Mouse (Mus musculus): ENCODE results near the gene Dcakd. TPM values are rescaled to one million over a fixed set of nuclear protein-coding genes. Genes with fewer than 3 reads are reported as not detected.

Gene Dcakd
- polyA plus RNA-seq, 1 experiment from 2014 or later: 36.8 TPM

GRCm38 (mm10) chr11:103017661-103018060 is 10.5 kb downstream of the Dcakd start:
- Histone ChIP-seq H3K4me1 (replicated peaks; ENCODE audit: control insufficient read depth, insufficient read depth) (no peaks in the 10 kb centered on the region), H3K27me3 (ENCODE audit: control insufficient read depth, insufficient read depth, low read length) (no peaks in the 10 kb centered on the region), H3K9me3 (ENCODE audit: control insufficient read depth, low read length) (no peaks in the 10 kb centered on the region), H3K9ac (ENCODE audit: low read length) (no peak overlapping the region), H3K36me3 (ENCODE audit: control insufficient read depth, insufficient read depth, low read length) (no peaks in the 10 kb centered on the region), H3K27ac (replicated peaks) (no peak overlapping the region), H3K4me2 (replicated peaks; ENCODE audit: low read depth) (no peak overlapping the region), H3K4me3 (ENCODE audit: low read depth, low read length) (no peak overlapping the region)
- no peak for DNase-seq (ENCODE audit: low spot score)
- no peak for ATAC-seq (ENCODE audit: low FRiP score, low TSS enrichment)
- TF ChIP-seq CTCF (IDR thresholded peaks at IDR 0.05; ENCODE audit: low read depth): no peak
- no peak for TF ChIP-seq EP300 (optimal IDR thresholded peaks at IDR 0.05)
- 56% methylated on average over 9 of the region's 9 CpGs for WGBS

DNA sequence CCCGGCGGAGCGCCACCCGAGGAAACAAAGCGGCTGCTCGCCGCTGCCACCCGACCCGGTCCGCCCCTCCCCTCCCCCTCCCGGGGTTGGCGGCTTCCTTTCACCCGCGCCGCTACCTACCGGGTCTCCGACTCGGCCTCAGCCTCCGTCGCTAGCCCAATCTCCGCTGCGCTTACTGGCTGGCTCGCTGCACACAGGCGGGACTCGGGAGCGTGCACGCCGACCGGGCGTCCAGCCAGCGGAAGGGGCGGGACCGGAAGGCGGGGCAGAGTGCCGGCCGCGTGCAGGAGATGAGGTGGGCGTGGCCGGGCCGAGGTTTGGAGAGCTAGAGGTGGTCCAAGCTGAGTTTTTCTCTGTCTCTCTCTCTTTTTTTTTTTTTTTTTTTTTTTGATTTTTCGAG is 11.2 kb downstream of the Dcakd start:
- peak overlapping the region; percentile 76 for H3K9ac ChIP-seq (ENCODE audit: low read length)
- under 1% methylated on average over 39 of the region's 41 CpGs for WGBS

DNA sequence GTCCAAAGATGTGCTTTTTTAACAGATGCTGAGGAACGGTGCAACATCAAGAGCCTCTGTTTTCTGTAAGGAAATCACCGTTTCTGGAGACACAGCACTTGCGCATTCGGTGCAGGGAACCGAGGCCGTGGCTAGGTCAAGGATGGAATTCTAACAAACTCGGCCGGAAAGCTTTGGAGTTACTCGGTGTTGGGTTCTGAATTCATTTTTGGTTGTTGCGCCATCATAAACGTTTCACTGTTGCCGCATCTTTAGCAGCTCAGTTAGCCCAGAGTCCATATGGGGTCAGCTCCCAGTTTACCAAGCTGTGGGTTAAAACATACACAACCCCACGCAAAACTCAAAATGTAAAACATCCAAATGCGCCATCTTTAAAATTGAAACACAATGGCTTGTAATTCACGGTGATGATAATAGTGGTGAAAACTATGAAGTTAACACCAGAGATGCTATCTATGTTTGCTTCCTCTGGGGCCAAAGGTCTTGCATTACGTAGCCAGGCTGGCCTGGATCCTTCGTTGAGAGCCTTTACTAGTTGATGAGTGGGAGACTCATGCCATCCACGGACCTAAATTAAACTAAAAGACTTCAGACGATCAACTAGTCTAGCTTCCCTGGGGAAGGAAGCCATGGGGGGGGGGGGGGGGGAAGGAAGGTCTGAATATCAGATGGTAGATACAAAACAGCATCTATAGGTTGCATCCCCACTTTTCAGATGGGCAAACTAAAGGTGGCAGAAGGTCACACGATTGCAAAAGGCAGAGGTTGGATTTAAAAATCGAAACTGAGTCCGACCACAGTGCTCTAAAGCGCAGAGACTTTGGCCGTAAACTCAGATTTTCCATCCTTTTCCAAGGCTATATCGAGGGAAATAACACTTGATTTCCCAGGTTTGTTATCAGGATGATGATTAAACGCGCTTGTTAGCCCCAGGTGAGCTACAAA is 12.0 kb downstream of the Dcakd start:
- WGBS: 35% methylated on average over 27 of the region's 27 CpGs
- no peaks in the 10 kb centered on the region for H3K36me3 ChIP-seq (ENCODE audit: control insufficient read depth, insufficient read depth, low read length)
- peak overlapping the region; percentile 73 for H3K4me3 ChIP-seq (ENCODE audit: low read depth, low read length)
- DNase-seq (ENCODE audit: low spot score) (no peak), ATAC-seq (ENCODE audit: low FRiP score, low TSS enrichment) (no peak)
- no peaks in the 10 kb centered on the region for H3K9me3 ChIP-seq (ENCODE audit: control insufficient read depth, low read length)
- H3K27ac ChIP-seq (replicated peaks): peak overlapping the region; percentile 81
- H3K4me1 ChIP-seq (replicated peaks; ENCODE audit: control insufficient read depth, insufficient read depth): no peaks in the 10 kb centered on the region
- peak overlapping the region; percentile 59 for H3K4me2 ChIP-seq (replicated peaks; ENCODE audit: low read depth)
- H3K9ac ChIP-seq (ENCODE audit: low read length): peak overlapping the region; percentile 76
- H3K27me3 ChIP-seq (ENCODE audit: control insufficient read depth, insufficient read depth, low read length): no peaks in the 10 kb centered on the region
- TF ChIP-seq EP300 (optimal IDR thresholded peaks at IDR 0.05) (no peak), CTCF (IDR thresholded peaks at IDR 0.05; ENCODE audit: low read depth) (no peak)

More for the DNA sequence above, 11.2 kb downstream of the Dcakd start:
- H3K27me3 ChIP-seq (ENCODE audit: control insufficient read depth, insufficient read depth, low read length): no peaks in the 10 kb centered on the region
- H3K4me2 ChIP-seq (replicated peaks; ENCODE audit: low read depth): peak overlapping the region; percentile 59
- H3K4me3 ChIP-seq (ENCODE audit: low read depth, low read length): peak overlapping the region; percentile 73
- no peaks in the 10 kb centered on the region for H3K4me1 ChIP-seq (replicated peaks; ENCODE audit: control insufficient read depth, insufficient read depth)
- H3K36me3 ChIP-seq (ENCODE audit: control insufficient read depth, insufficient read depth, low read length): no peaks in the 10 kb centered on the region
- peak overlapping the region; percentile 81 for H3K27ac ChIP-seq (replicated peaks)
- DNase-seq (ENCODE audit: low spot score): peak; percentile 98
- peak; percentile 98 for ATAC-seq (ENCODE audit: low FRiP score, low TSS enrichment)
- no peak for TF ChIP-seq EP300 (optimal IDR thresholded peaks at IDR 0.05)
- no peaks in the 10 kb centered on the region for H3K9me3 ChIP-seq (ENCODE audit: control insufficient read depth, low read length)

GRCm38 (mm10) chr11:103011206-103011497 is 17.0 kb downstream of the Dcakd start:
- Histone ChIP-seq H3K27ac (replicated peaks) (no peak overlapping the region), H3K4me2 (replicated peaks; ENCODE audit: low read depth) (no peak overlapping the region), H3K4me3 (ENCODE audit: low read depth, low read length) (no peak overlapping the region), H3K27me3 (ENCODE audit: control insufficient read depth, insufficient read depth, low read length) (no peaks in the 10 kb centered on the region), H3K9ac (ENCODE audit: low read length) (no peak overlapping the region), H3K36me3 (ENCODE audit: control insufficient read depth, insufficient read depth, low read length) (no peaks in the 10 kb centered on the region), H3K4me1 (replicated peaks; ENCODE audit: control insufficient read depth, insufficient read depth) (no peaks in the 10 kb centered on the region), H3K9me3 (ENCODE audit: control insufficient read depth, low read length) (no peaks in the 10 kb centered on the region)
- 62% methylated on average over 2 of the region's 2 CpGs for WGBS
- DNase-seq (ENCODE audit: low spot score) (no peak), ATAC-seq (ENCODE audit: low FRiP score, low TSS enrichment) (no peak)
- TF ChIP-seq EP300 (optimal IDR thresholded peaks at IDR 0.05) (no peak), CTCF (IDR thresholded peaks at IDR 0.05; ENCODE audit: low read depth) (no peak)

GRCm38 (mm10) chr11:103010454-103011205 is 17.5 kb downstream of the Dcakd start:
- no peak overlapping the region for H3K27ac ChIP-seq (replicated peaks)
- H3K4me3 ChIP-seq (ENCODE audit: low read depth, low read length): no peak overlapping the region
- no peaks in the 10 kb centered on the region for H3K9me3 ChIP-seq (ENCODE audit: control insufficient read depth, low read length)
- ATAC-seq (ENCODE audit: low FRiP score, low TSS enrichment) (peak; percentile 24; the same call in 1 of the 2 replicates), DNase-seq (ENCODE audit: low spot score) (no peak)
- no peaks in the 10 kb centered on the region for H3K36me3 ChIP-seq (ENCODE audit: control insufficient read depth, insufficient read depth, low read length)
- H3K27me3 ChIP-seq (ENCODE audit: control insufficient read depth, insufficient read depth, low read length): no peaks in the 10 kb centered on the region
- no peak overlapping the region for H3K9ac ChIP-seq (ENCODE audit: low read length)
- no peaks in the 10 kb centered on the region for H3K4me1 ChIP-seq (replicated peaks; ENCODE audit: control insufficient read depth, insufficient read depth)
- no peak overlapping the region for H3K4me2 ChIP-seq (replicated peaks; ENCODE audit: low read depth)
- no peak for TF ChIP-seq CTCF (IDR thresholded peaks at IDR 0.05; ENCODE audit: low read depth)
- 63% methylated on average over 13 of the region's 13 CpGs for WGBS

- 78% methylated on average over 8 of the region's 8 CpGs for WGBS
- no peak overlapping the region for H3K27ac ChIP-seq (replicated peaks)
- ATAC-seq (ENCODE audit: low FRiP score, low TSS enrichment) (no peak), DNase-seq (ENCODE audit: low spot score) (no peak)
- no peaks in the 10 kb centered on the region for H3K9me3 ChIP-seq (ENCODE audit: control insufficient read depth, low read length)
- no peak overlapping the region for H3K4me3 ChIP-seq (ENCODE audit: low read depth, low read length)
- no peaks in the 10 kb centered on the region for H3K27me3 ChIP-seq (ENCODE audit: control insufficient read depth, insufficient read depth, low read length)
- TF ChIP-seq CTCF (IDR thresholded peaks at IDR 0.05; ENCODE audit: low read depth) (peak; percentile 59), EP300 (optimal IDR thresholded peaks at IDR 0.05) (no peak)
- no peaks in the 10 kb centered on the region for H3K4me1 ChIP-seq (replicated peaks; ENCODE audit: control insufficient read depth, insufficient read depth)
- no peaks in the 10 kb centered on the region for H3K36me3 ChIP-seq (ENCODE audit: control insufficient read depth, insufficient read depth, low read length)
- H3K9ac ChIP-seq (ENCODE audit: low read length): no peak overlapping the region
- H3K4me2 ChIP-seq (replicated peaks; ENCODE audit: low read depth): no peak overlapping the region
Measured at GRCm38 (mm10) chr11:103009208-103009607, 18.9 kb downstream of the Dcakd start.

All from stomach, postnatal 0 days (tissue).